Mouse (Mus musculus): ENCODE data around the gene Arl9. TPM values are rescaled to one million over a fixed set of nuclear protein-coding genes. Genes with fewer than 3 reads are reported as not detected.
"Not testable (repeated sequence)": the region's sequence is repeated elsewhere in the genome, so short reads cannot be mapped to it uniquely, and the experiment has no call there.

The Arl9 gene
- total and polyA plus RNA-seq, 2 experiments from 2014 or later = not detected

DNA sequence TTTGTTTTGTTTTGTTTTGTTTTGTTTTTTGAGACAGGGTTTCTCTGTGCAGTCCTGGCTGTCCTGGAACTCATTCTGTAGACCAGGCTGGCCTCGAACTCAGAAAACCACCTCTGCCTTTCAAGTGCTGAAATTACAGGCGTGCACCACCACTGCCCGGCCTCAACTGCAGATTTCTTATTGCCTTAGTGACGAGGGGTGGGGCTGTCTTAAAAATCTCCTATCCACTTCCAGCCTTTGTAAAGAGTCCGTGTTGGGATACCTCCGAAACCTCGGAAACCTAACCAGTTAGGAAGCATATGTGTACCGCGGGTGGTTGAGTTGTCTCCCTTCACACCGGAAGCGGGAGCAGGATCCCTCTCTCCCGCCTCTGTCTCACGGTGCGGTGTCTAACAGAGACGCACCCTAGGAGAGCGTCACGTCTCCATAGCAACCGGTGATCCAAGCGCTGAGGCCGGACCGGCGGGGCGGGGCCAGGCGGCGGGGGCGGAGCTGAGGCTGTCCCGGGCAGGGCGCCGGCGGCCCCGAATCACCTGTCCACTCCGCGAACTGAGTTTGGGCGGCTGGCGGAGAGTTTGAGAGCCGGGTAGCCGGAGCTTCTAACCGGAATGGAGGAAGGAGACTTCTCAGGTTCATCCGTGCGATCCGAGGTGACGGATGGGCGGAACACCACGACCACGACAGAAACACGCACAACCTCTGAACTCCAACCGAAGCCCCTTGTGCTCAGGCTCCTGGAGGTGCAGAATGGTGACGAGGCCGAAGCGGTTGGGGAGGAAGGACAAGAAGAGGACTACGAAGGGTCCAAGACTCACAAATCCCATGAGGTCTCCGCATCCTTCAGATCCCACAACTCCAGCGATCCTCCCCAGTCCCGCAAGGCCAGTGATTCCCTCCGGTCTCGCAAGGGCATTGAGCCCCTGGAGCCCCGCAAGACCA, 12.0 kb downstream of the Arl9 start, which contains the start of gene Thegl:
Thegl (plus strand) TSS at position 480 of the 939 bp plus-strand sequence.
- no peaks in the 10 kb centered on the region for H3K4me1 ChIP-seq (ENCODE audit: control insufficient read depth, insufficient read depth)
- no peak within 1 kb of the TSS for H3K27ac ChIP-seq (ENCODE audit: low read depth)
- ATAC-seq (ENCODE audit: insufficient read depth, low read depth) (peak; percentile 97), DNase-seq (ENCODE audit: low spot score) (peak; percentile 56)
- peak within 1 kb of the TSS; percentile 76 for H3K4me2 ChIP-seq (ENCODE audit: low read depth, low read length)
- H3K9ac ChIP-seq (replicated peaks; ENCODE audit: low read depth, low read length) = no peak within 1 kb of the TSS
- H3K9me3 ChIP-seq (replicated peaks; ENCODE audit: control insufficient read depth, low read length) = no peaks in the 10 kb centered on the region
- no peaks in the 10 kb centered on the region for H3K36me3 ChIP-seq (replicated peaks; ENCODE audit: control insufficient read depth, insufficient read depth, low read length)
- 0 out of 2 replicates have a peak, but pooled peaks cover 11% of the 10 kb centered on the region for H3K27me3 ChIP-seq (ENCODE audit: control insufficient read depth, insufficient read depth, low read length)
- WGBS = 11% methylated on average over 56 of the region's 57 CpGs
- TF ChIP-seq CTCF (IDR thresholded peaks at IDR 0.05; ENCODE audit: low read depth) = no peak
- no peak for TF ChIP-seq EP300 (IDR thresholded peaks at IDR 0.05; ENCODE audit: low read depth)
- peak within 1 kb of the TSS; percentile 48 for H3K4me3 ChIP-seq (ENCODE audit: low read depth, low read length)

DNA sequence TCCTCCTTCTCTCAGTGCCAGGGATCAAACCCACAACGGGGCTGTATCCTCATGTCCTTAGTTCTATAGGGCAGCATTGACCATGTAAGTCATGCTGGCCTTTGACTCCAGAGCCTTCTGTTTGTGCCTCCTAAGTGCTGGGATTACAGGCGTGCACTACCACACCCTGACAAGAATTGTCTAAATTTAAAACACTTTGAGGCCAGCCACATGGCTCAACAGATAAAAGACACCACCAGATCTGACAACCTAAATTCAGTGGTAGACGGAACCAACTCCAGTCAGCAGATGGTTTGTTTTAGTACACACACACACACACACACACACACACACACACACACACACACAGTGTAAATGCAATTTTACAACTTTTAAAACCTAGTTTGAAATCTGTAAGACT, 24.2 kb downstream of the Arl9 start:
- H3K4me1 ChIP-seq (ENCODE audit: control insufficient read depth, insufficient read depth) = no peaks in the 10 kb centered on the region
- no peak overlapping the region for H3K4me3 ChIP-seq (ENCODE audit: low read depth, low read length)
- ATAC-seq (ENCODE audit: insufficient read depth, low read depth) (no peak), DNase-seq (ENCODE audit: low spot score) (no peak)
- no peak overlapping the region for H3K9ac ChIP-seq (replicated peaks; ENCODE audit: low read depth, low read length)
- H3K27me3 ChIP-seq (ENCODE audit: control insufficient read depth, insufficient read depth, low read length) = no peaks in the 10 kb centered on the region
- no peaks in the 10 kb centered on the region for H3K9me3 ChIP-seq (replicated peaks; ENCODE audit: control insufficient read depth, low read length)
- H3K27ac ChIP-seq (ENCODE audit: low read depth) = no peak overlapping the region
- no peak overlapping the region for H3K4me2 ChIP-seq (ENCODE audit: low read depth, low read length)
- no peaks in the 10 kb centered on the region for H3K36me3 ChIP-seq (replicated peaks; ENCODE audit: control insufficient read depth, insufficient read depth, low read length)
- whole genome bisulfite sequencing = 45% methylated on average over 3 of the region's 3 CpGs
- TF ChIP-seq EP300 (IDR thresholded peaks at IDR 0.05; ENCODE audit: low read depth) (no peak), CTCF (IDR thresholded peaks at IDR 0.05; ENCODE audit: low read depth) (no peak)

DNA sequence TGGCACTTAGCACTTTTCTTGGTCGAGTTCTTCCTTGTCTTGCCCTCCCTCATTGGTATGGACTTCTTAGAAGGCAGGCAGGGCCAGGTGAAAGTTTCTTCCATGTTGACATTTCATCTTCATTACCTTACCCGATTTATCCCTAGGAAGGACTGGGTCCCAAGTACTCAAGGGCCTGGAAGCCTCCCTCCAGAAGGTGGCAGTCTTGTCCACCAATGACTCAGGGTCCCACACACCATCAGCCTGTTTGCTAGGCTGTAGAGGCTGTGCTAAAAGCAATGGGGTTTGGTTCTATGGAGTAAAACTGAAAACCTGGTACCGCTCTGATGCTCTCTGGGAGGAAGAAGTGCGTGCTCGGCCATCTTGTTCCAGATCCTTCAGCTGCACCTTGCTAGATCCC, 25.9 kb downstream of the Arl9 start:
- Histone ChIP-seq H3K27ac (ENCODE audit: low read depth) (no peak overlapping the region), H3K4me3 (ENCODE audit: low read depth, low read length) (no peak overlapping the region), H3K27me3 (ENCODE audit: control insufficient read depth, insufficient read depth, low read length) (no peaks in the 10 kb centered on the region), H3K9ac (replicated peaks; ENCODE audit: low read depth, low read length) (no peak overlapping the region), H3K9me3 (replicated peaks; ENCODE audit: control insufficient read depth, low read length) (no peaks in the 10 kb centered on the region), H3K4me1 (ENCODE audit: control insufficient read depth, insufficient read depth) (no peaks in the 10 kb centered on the region), H3K4me2 (ENCODE audit: low read depth, low read length) (no peak overlapping the region), H3K36me3 (replicated peaks; ENCODE audit: control insufficient read depth, insufficient read depth, low read length) (no peaks in the 10 kb centered on the region)
- DNase-seq (ENCODE audit: low spot score) (peak; percentile 59), ATAC-seq (ENCODE audit: insufficient read depth, low read depth) (peak; percentile 60; the same call in 1 of the 2 replicates)
- TF ChIP-seq CTCF (IDR thresholded peaks at IDR 0.05; ENCODE audit: low read depth) = peak; percentile 74
- TF ChIP-seq EP300 (IDR thresholded peaks at IDR 0.05; ENCODE audit: low read depth) = no peak
- WGBS = 80% methylated on average over 5 of the region's 5 CpGs

DNA sequence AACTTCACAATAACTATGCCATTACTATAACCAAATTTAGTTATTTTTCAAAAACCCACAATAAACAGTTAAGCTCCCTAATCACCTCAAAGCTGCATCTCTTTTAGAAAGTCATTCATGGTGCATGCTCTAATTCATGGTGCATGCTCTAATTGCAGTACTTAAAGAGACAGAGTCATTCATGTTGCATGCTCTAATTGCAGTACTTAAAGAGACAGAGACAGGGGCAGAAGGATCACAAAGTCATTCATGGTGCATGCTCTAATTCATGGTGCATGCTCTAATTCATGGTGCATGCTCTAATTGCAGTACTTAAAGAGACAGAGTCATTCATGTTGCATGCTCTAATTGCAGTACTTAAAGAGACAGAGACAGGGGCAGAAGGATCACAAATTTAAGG, 31.2 kb downstream of the Arl9 start:
- H3K27ac ChIP-seq (ENCODE audit: low read depth); ATAC-seq (ENCODE audit: insufficient read depth, low read depth); H3K27me3 ChIP-seq (ENCODE audit: control insufficient read depth, insufficient read depth, low read length); H3K9ac ChIP-seq (replicated peaks; ENCODE audit: low read depth, low read length); DNase-seq (ENCODE audit: low spot score); H3K4me2 ChIP-seq (ENCODE audit: low read depth, low read length); H3K4me3 ChIP-seq (ENCODE audit: low read depth, low read length); H3K9me3 ChIP-seq (replicated peaks; ENCODE audit: control insufficient read depth, low read length); H3K4me1 ChIP-seq (ENCODE audit: control insufficient read depth, insufficient read depth); H3K36me3 ChIP-seq (replicated peaks; ENCODE audit: control insufficient read depth, insufficient read depth, low read length): not testable (repeated sequence)

DNA sequence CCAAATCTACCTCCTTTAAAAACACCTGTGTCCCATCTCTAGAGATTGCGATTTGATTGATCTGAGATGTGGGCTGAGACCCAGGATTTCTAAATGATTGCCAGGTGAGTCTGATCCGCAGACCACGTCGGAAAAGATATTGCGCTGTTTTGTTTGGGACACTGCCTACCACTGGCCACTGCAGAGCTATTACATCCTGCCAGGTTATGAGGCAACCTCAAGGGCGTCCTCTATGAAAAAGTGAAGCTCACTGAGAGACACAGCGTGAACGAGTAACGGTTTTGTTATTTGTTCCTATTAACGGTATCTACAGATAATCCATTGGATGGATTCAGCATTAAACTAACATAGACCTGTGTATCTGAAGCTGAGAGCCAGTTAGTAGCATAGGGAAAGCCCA, 34.6 kb downstream of the Arl9 start:
- H3K4me1 ChIP-seq (ENCODE audit: control insufficient read depth, insufficient read depth) = no peaks in the 10 kb centered on the region
- no peak overlapping the region for H3K27ac ChIP-seq (ENCODE audit: low read depth)
- H3K4me3 ChIP-seq (ENCODE audit: low read depth, low read length) = no peak overlapping the region
- no peaks in the 10 kb centered on the region for H3K9me3 ChIP-seq (replicated peaks; ENCODE audit: control insufficient read depth, low read length)
- no peaks in the 10 kb centered on the region for H3K36me3 ChIP-seq (replicated peaks; ENCODE audit: control insufficient read depth, insufficient read depth, low read length)
- H3K4me2 ChIP-seq (ENCODE audit: low read depth, low read length) = no peak overlapping the region
- no peaks in the 10 kb centered on the region for H3K27me3 ChIP-seq (ENCODE audit: control insufficient read depth, insufficient read depth, low read length)
- TF ChIP-seq CTCF (IDR thresholded peaks at IDR 0.05; ENCODE audit: low read depth) (no peak), EP300 (IDR thresholded peaks at IDR 0.05; ENCODE audit: low read depth) (no peak)
- no peak overlapping the region for H3K9ac ChIP-seq (replicated peaks; ENCODE audit: low read depth, low read length)
- WGBS = 84% methylated on average over 10 of the region's 10 CpGs
- DNase-seq (ENCODE audit: low spot score) = no peak
- no peak for ATAC-seq (ENCODE audit: insufficient read depth, low read depth)

DNA sequence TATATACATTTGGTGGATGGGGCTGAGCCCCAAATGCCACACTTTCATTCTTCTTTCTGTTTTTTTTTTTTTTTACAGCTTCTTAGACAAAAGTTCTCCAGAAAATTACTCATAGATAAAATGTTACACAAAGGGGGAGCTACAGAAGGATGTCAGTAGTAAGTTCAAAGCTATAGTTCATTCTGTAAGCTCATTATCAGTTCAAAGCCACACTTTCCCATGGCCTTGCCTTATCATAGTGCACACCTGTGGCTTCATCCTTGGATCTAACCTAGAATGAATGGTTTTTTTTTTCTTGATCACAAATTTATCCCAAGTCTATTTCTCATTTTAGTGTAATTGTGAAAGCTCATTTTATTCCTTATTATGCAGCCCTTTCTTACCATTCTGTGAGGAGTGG, 35.5 kb downstream of the Arl9 start:
- ATAC-seq (ENCODE audit: insufficient read depth, low read depth) = no peak
- no peak for TF ChIP-seq EP300 (IDR thresholded peaks at IDR 0.05; ENCODE audit: low read depth)
- no peak for TF ChIP-seq CTCF (IDR thresholded peaks at IDR 0.05; ENCODE audit: low read depth)
- Histone ChIP-seq H3K27me3 (ENCODE audit: control insufficient read depth, insufficient read depth, low read length) (no peaks in the 10 kb centered on the region), H3K4me2 (ENCODE audit: low read depth, low read length) (no peak overlapping the region), H3K9ac (replicated peaks; ENCODE audit: low read depth, low read length) (no peak overlapping the region), H3K9me3 (replicated peaks; ENCODE audit: control insufficient read depth, low read length) (no peaks in the 10 kb centered on the region), H3K36me3 (replicated peaks; ENCODE audit: control insufficient read depth, insufficient read depth, low read length) (no peaks in the 10 kb centered on the region), H3K27ac (ENCODE audit: low read depth) (no peak overlapping the region), H3K4me3 (ENCODE audit: low read depth, low read length) (no peak overlapping the region), H3K4me1 (ENCODE audit: control insufficient read depth, insufficient read depth) (no peaks in the 10 kb centered on the region)
- no peak for DNase-seq (ENCODE audit: low spot score)
